Mouse (Mus musculus) testis, adult 2 months (tissue): ENCODE results near the gene Slc12a8.

Source experiments
- CTCF ChIP-seq: fragments of 200-500 bp; IDR thresholded peaks from 2 replicates; pipeline ENCODE4 v1.5.1; 2012; ENCODE audit warnings: low read depth, mild to moderate bottlenecking, inconsistent platforms, low read length, moderate library complexity; ENCODE audit not compliant: control insufficient read depth, insufficient read depth, insufficient replicate concordance
- POLR2A ChIP-seq: fragments of 200-500 bp; IDR thresholded peaks from 2 replicates; pipeline ENCODE4 v1.6.1; 2012; ENCODE audit warnings: low read depth, mild to moderate bottlenecking, inconsistent platforms, low read length, moderate library complexity; ENCODE audit not compliant: control insufficient read depth

- TF ChIP-seq CTCF (no peak), POLR2A (no peak)
These were observed 184.7 kb downstream of the Slc12a8 start for GRCm38 (mm10) chr16:33701872-33702271.
